Mouse (Mus musculus) testis, adult 2 months (tissue): ENCODE measurements around the gene Olfr654. TPM values are rescaled to one million over a fixed set of nuclear protein-coding genes. Genes with fewer than 3 reads are reported as not detected.

Experiments used
- H3K27ac ChIP-seq: fragments of 200-500 bp; 2 replicates; pipeline ENCODE4 v1.5.1; 2012; ENCODE audit warnings: low read depth, low read length; ENCODE audit not compliant: control insufficient read depth, insufficient read depth
- H3K27me3 ChIP-seq: fragments of 200-500 bp; 2 replicates; pipeline ENCODE4 v1.6.1; 2012; ENCODE audit warnings: mild to moderate bottlenecking, low read length, moderate library complexity; ENCODE audit not compliant: control insufficient read depth, insufficient read depth
- H3K36me3 ChIP-seq: fragments of 200-500 bp; 2 replicates; pipeline ENCODE4 v1.6.1; 2012; ENCODE audit warnings: mild to moderate bottlenecking, low read length; ENCODE audit not compliant: control insufficient read depth, insufficient read depth
- H3K4me1 ChIP-seq: fragments of 200-500 bp; 2 replicates; pipeline ENCODE4 v1.6.1; 2012; ENCODE audit warnings: low read length; ENCODE audit not compliant: control insufficient read depth, insufficient read depth
- H3K4me3 ChIP-seq: fragments of 200-500 bp; 2 replicates; pipeline ENCODE4 v1.5.1; 2012; ENCODE audit warnings: low read depth, mild to moderate bottlenecking, low read length, moderate library complexity, mixed read lengths; ENCODE audit not compliant: control insufficient read depth
- CTCF ChIP-seq: fragments of 200-500 bp; IDR thresholded peaks from 2 replicates; pipeline ENCODE4 v1.5.1; 2012; ENCODE audit warnings: low read depth, mild to moderate bottlenecking, inconsistent platforms, low read length, moderate library complexity; ENCODE audit not compliant: control insufficient read depth, insufficient read depth, insufficient replicate concordance
- POLR2A ChIP-seq: fragments of 200-500 bp; IDR thresholded peaks from 2 replicates; pipeline ENCODE4 v1.6.1; 2012; ENCODE audit warnings: low read depth, mild to moderate bottlenecking, inconsistent platforms, low read length, moderate library complexity; ENCODE audit not compliant: control insufficient read depth
- polyA plus RNA-seq: library from polyadenylated mRNA; depleted of rRNA; stranded (reverse); fragments of >200 nt; gene quantifications from 2 replicates; pipeline ENCODE4 v1.2.3, GENCODE M21; 2012; rRNA removed

The Olfr654 gene
- polyA plus RNA-seq, 1 experiment: 0.64 TPM

DNA sequence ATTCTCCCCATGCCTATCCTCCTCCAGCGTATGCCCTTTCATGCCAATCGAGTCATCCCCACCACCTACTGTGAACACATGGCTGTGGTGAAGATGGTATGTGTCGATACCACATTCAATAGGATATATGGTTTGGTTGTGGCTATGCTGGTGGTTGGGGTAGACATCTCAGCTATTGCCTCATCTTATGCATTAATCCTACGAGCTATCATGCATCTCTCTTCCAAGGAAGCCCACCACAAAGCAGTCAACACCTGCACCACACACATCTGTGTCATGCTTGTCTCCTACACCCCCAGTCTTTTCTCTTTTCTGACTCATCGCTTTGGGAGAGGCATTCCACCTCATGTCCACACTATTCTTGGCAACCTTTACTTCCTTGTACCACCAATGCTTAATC lies 1.4 kb downstream of the Olfr654 start:
- H3K36me3 ChIP-seq: no peaks in the 10 kb centered on the region

DNA sequence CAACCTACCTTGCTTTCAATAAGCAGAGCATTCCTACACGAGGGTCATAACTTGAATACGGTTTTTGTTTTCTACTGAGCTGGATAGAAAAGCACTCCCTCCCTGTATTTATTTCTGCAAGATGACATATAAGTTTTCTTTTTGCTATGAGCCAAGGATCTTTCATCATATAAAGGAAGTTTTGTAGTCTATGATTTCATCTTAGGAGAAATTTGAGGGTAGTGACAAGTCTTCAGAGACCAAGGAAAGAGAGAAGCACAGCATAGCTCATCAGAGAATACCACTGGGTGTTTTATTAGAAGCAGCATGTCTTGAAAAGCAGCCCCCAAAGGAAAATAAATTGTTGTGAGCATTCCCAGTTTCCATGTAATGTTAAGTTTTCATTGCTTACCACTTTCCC lies 14.9 kb downstream of the Olfr654 start, which contains the start of gene Olfr655:
Gene Olfr655 (minus strand): TSS at position 101 of the 400 bp plus-strand sequence.
- Histone ChIP-seq H3K27me3 (no peaks in the 10 kb centered on the region), H3K36me3 (no peaks in the 10 kb centered on the region), H3K4me1 (no peaks in the 10 kb centered on the region), H3K4me3 (no peak within 1 kb of the TSS), H3K27ac (no peak within 1 kb of the TSS)
- TF ChIP-seq CTCF (no peak), POLR2A (no peak)

More for the DNA sequence above, 1.4 kb downstream of the Olfr654 start:
- Histone ChIP-seq H3K27me3 (no peaks in the 10 kb centered on the region), H3K4me1 (no peaks in the 10 kb centered on the region), H3K27ac (no peak overlapping the region), H3K4me3 (no peak overlapping the region)
- TF ChIP-seq CTCF (no peak), POLR2A (no peak)

DNA sequence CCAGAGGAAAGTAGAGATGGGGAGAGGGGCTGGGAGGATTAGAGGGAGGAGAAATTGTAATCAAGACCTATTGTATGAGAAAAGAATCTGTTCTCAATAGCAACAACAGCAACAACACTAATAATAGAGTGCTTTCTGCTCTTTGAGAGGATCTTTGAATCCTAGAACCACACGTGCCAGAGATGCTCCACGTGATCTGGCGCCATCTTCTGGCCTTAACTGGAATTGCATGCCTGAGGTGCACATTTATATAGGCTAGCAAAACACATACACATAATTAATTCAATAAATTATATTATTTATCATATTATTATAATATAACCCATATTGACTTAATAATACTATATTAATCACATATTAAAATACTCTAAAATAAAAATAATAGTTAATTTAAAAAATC lies 16.3 kb downstream of the Olfr654 start:
- H3K27me3 ChIP-seq: no peaks in the 10 kb centered on the region
- H3K36me3 ChIP-seq: no peaks in the 10 kb centered on the region
- H3K4me1 ChIP-seq: no peaks in the 10 kb centered on the region
- TF ChIP-seq CTCF: peak; percentile 86; the same call in 1 of the 2 replicates
- TF ChIP-seq POLR2A: no peak
- no peak overlapping the region for H3K4me3 ChIP-seq
- H3K27ac ChIP-seq: no peak overlapping the region

DNA sequence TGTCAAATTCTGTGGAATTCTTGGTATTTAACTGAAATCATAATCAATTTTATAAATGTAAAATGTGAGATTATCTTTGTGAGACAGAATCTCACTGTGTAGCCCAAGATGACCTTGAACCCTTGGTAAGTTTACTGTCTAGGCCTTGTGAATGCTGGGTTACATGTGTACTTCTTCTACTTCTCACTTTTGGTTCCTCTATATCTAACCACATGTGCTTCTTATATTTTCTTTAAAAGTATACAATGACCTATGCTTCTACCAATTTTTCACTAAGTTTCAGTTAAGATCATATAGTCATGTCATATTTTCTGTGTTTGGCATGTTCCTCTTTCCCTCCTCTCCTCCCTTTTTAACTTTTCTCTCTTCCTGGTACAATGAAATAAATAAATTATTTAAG lies 17.9 kb downstream of the Olfr654 start:
- Histone ChIP-seq H3K4me3 (no peak overlapping the region), H3K36me3 (no peaks in the 10 kb centered on the region), H3K27ac (no peak overlapping the region), H3K4me1 (no peaks in the 10 kb centered on the region), H3K27me3 (no peaks in the 10 kb centered on the region)
- TF ChIP-seq POLR2A (no peak), CTCF (no peak)

DNA sequence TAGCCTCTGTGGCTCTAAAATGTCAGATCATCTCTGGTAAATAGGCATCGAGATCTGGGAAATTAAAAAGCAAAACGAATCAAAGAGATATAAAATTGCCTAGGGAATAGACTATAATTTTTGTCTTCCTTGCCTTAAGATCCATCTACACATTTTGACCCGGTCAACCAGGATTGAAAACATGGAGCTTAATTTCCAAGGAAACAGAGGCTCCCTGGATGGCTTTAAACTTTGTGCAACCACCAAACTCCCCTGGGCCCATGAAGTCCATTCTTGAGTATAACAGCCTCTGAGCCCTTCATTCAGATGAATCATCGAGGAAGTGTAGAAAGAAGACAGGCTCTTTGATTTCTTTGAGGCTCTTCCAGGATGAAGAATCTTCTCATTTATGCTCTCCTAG lies 26.8 kb downstream of the Olfr654 start, which contains the start of gene Olfr656:
Gene Olfr656 (plus strand): TSS at position 301 of the 400 bp plus-strand sequence.
- H3K4me3 ChIP-seq: no peak within 1 kb of the TSS
- no peaks in the 10 kb centered on the region for H3K36me3 ChIP-seq
- H3K27ac ChIP-seq: no peak within 1 kb of the TSS
- TF ChIP-seq CTCF: no peak
- TF ChIP-seq POLR2A: no peak
- no peaks in the 10 kb centered on the region for H3K27me3 ChIP-seq
- no peaks in the 10 kb centered on the region for H3K4me1 ChIP-seq

DNA sequence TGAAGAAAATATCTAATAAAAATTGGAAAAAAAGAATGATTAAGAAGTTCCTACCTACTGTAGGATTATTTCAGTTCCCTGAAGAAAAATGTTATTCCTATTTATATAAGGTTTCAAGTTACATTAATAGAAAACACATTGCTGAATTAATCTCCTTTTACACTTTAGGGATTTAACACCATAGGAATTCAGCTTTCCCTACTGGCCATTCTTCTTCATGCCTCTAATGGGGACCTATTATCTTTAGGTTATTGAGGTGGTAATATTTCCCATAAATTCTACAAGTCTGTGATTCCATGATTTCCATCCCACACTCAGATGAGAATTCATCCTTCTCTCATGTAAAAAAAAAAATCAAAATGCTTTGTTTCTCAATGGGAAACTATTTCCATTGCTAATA lies 37.7 kb downstream of the Olfr654 start, which contains the start of gene Olfr657:
Gene Olfr657 (plus strand): TSS at position 301 of the 400 bp plus-strand sequence.
- Histone ChIP-seq H3K4me1 (no peaks in the 10 kb centered on the region), H3K36me3 (no peaks in the 10 kb centered on the region), H3K27ac (no peak within 1 kb of the TSS), H3K4me3 (no peak within 1 kb of the TSS), H3K27me3 (no peaks in the 10 kb centered on the region)
- no peak for TF ChIP-seq CTCF
- no peak for TF ChIP-seq POLR2A

Other genes starting within 250 kb of the Olfr654 start
- 0.40 and 0.98 TPM in 2 replicates for gene Trim12c, start 233.7 kb upstream of the Olfr654 start, polyA plus RNA-seq
- 0.07 and 0.08 TPM in 2 replicates for gene Trim30b, start 217.1 kb upstream of the Olfr654 start, polyA plus RNA-seq
- not detected in 2 replicates for gene Trim30c, start 186.2 kb upstream of the Olfr654 start, polyA plus RNA-seq
- gene Trim30a, start 121.8 kb upstream of the Olfr654 start, polyA plus RNA-seq: 0.17 and 0.32 TPM in 2 replicates
- 0.25 and 0.38 TPM in 2 replicates for gene Trim30d, start 79.2 kb upstream of the Olfr654 start, polyA plus RNA-seq
- not detected in 2 replicates for gene Olfr651, start 36.9 kb upstream of the Olfr654 start, polyA plus RNA-seq
- gene Olfr652, start 26.1 kb upstream of the Olfr654 start, polyA plus RNA-seq: 0.20 TPM in 1 of 2 replicates, not detected in the other
- gene Olfr653, start 9.7 kb upstream of the Olfr654 start, polyA plus RNA-seq: 0.06 and 0.19 TPM in 2 replicates
- not detected in 2 replicates for gene Olfr655, start 14.8 kb downstream of the Olfr654 start, polyA plus RNA-seq
- not detected in 2 replicates for gene Olfr656, start 26.9 kb downstream of the Olfr654 start, polyA plus RNA-seq
- gene Olfr657, start 37.8 kb downstream of the Olfr654 start, polyA plus RNA-seq: not detected in 2 replicates
- gene Olfr658, start 60.3 kb downstream of the Olfr654 start, polyA plus RNA-seq: not detected in 2 replicates
- gene Olfr659, start 79.7 kb downstream of the Olfr654 start, polyA plus RNA-seq: not detected in 2 replicates
- not detected in 2 replicates for gene Olfr661, start 99.5 kb downstream of the Olfr654 start, polyA plus RNA-seq
- not detected in 2 replicates for gene Usp17le, start 190.4 kb downstream of the Olfr654 start, polyA plus RNA-seq